In the genomic region with DNA sequence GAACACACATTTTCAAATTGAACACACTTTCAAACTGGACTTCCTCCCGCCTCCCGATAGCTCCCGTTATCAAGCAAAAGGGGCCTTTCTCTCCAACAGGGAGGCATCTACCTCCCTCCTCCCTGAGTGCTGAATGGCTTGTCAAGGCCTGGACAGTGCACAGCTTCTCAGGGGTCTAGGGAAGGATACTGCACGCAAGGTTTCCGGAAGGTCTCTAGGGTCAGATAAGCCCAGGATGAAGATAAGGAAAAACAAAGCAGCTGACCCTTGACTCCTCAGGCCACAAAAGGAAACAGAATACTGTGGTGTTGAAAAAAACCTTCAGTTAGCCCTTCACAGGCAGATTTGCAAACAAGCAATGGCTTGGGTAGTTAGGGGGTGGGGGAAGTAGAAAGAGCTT, we compare ENCODE assay signal across 14 mouse cellular contexts.
"Had no signal": no experiment of that assay in that cellular context is flagged by ENCODE, and none has a peak within 500 bp of the region (broad histone marks: within the 10 kb centered on the region; RNA-seq: fewer than 3 reads in every experiment).

No protein-coding gene starts in this region.

- H3K4me2 ChIP-seq: limb, embryonic 12.5 days; lung, embryonic 15.5 days; midbrain, embryonic 11.5 days; midbrain, embryonic 15.5 days; neural tube, embryonic 12.5 days had no signal

- H3K4me1 ChIP-seq: limb, embryonic 12.5 days; lung, embryonic 15.5 days; megakaryocyte, embryonic 14.5 days; midbrain, embryonic 15.5 days; neural tube, embryonic 12.5 days had no signal

- H3K9ac ChIP-seq: limb, embryonic 12.5 days; lung, embryonic 15.5 days; midbrain, embryonic 15.5 days; neural tube, embryonic 12.5 days had no signal

- ATAC-seq: intestine, postnatal 0 days; midbrain, embryonic 15.5 days had no signal

- H3K27me3 ChIP-seq: lung, embryonic 15.5 days; midbrain, embryonic 15.5 days; neural tube, embryonic 12.5 days had no signal

- H3K4me3 ChIP-seq: layer of hippocampus, adult 2 months; limb, embryonic 12.5 days; lung, embryonic 15.5 days; megakaryocyte, embryonic 14.5 days; midbrain, embryonic 15.5 days; neural tube, embryonic 12.5 days had no signal

- H3K36me3 ChIP-seq: lung, embryonic 15.5 days; midbrain, embryonic 15.5 days; neural tube, embryonic 12.5 days had no signal

- H3K9me3 ChIP-seq: limb, embryonic 12.5 days; lung, embryonic 15.5 days; megakaryocyte, embryonic 14.5 days; midbrain, embryonic 15.5 days; neural tube, embryonic 12.5 days had no signal

- H3K27ac ChIP-seq: limb, embryonic 12.5 days; lung, embryonic 15.5 days; macrophage; midbrain, embryonic 15.5 days; neural tube, embryonic 12.5 days had no signal

- DNase-seq: kidney, postnatal 10 days; kidney, postnatal 4 days; lung, postnatal 14 days; retina, postnatal 1 day; thymus, postnatal 4 days had no signal
